Mouse (Mus musculus) thymus, adult 18-20 months (tissue): Measurements from ENCODE around the gene Fbxl14.
"Not testable (repeated sequence)": the region's sequence is repeated elsewhere in the genome, so short reads cannot be mapped to it uniquely, and the experiment has no call there.

Experiments used
- DNase-seq, 2 experiments: peaks; one replicate each; pipeline ENCODE4 v3.0.0; 2022; ENCODE audit warnings: mixed read lengths in 2 of 2

The Fbxl14 gene

GRCm38 (mm10) chr6:119479343-119479875 lies at the start of gene Fbxl14:
Gene Fbxl14, plus strand, starts transcription at chr6:119479668.
- DNase-seq = no peak

- DNase-seq = no peak
These were observed 49.0 kb upstream of the Fbxl14 start for GRCm38 (mm10) chr6:119430508-119430907.

GRCm38 (mm10) chr6:119431751-119432324 lies 47.6 kb upstream of the Fbxl14 start:
- no peak for DNase-seq

- DNase-seq = no peak
These were observed 45.1 kb upstream of the Fbxl14 start for GRCm38 (mm10) chr6:119434394-119434793.

- no peak for DNase-seq
These were observed 41.3 kb upstream of the Fbxl14 start for GRCm38 (mm10) chr6:119437894-119438761.

- DNase-seq = not testable (repeated sequence)
These were observed 36.7 kb upstream of the Fbxl14 start for GRCm38 (mm10) chr6:119442729-119443128.

- DNase-seq = peak; percentile 38 to 48
These were observed 35.5 kb upstream of the Fbxl14 start for GRCm38 (mm10) chr6:119443742-119444645.

GRCm38 (mm10) chr6:119445671-119446607 lies 33.5 kb upstream of the Fbxl14 start:
- no peak for DNase-seq

GRCm38 (mm10) chr6:119448321-119449059 lies 31.0 kb upstream of the Fbxl14 start:
- DNase-seq = no peak

- peak; percentile 8 to 31 for DNase-seq
These were observed 30.4 kb upstream of the Fbxl14 start for GRCm38 (mm10) chr6:119449060-119449499.

GRCm38 (mm10) chr6:119450965-119451943 lies 28.2 kb upstream of the Fbxl14 start:
- no peak for DNase-seq

GRCm38 (mm10) chr6:119451981-119452499 lies 27.4 kb upstream of the Fbxl14 start:
- no peak for DNase-seq

- DNase-seq = no peak
These were observed 21.3 kb upstream of the Fbxl14 start for GRCm38 (mm10) chr6:119458166-119458565.

- no peak for DNase-seq
These were observed 20.4 kb upstream of the Fbxl14 start for GRCm38 (mm10) chr6:119459041-119459440.

- no peak for DNase-seq
These were observed 19.1 kb upstream of the Fbxl14 start for GRCm38 (mm10) chr6:119460391-119460790.

GRCm38 (mm10) chr6:119466161-119466560 lies 13.3 kb upstream of the Fbxl14 start:
- no peak for DNase-seq

GRCm38 (mm10) chr6:119466921-119467784 lies 12.3 kb upstream of the Fbxl14 start:
- DNase-seq = no peak

GRCm38 (mm10) chr6:119467785-119468059 lies 11.7 kb upstream of the Fbxl14 start:
- DNase-seq = no peak

GRCm38 (mm10) chr6:119470777-119471176 lies 8.7 kb upstream of the Fbxl14 start:
- DNase-seq = no peak
